Mouse (Mus musculus): ENCODE measurements around the gene Fndc5.

The Fndc5 gene

DNA sequence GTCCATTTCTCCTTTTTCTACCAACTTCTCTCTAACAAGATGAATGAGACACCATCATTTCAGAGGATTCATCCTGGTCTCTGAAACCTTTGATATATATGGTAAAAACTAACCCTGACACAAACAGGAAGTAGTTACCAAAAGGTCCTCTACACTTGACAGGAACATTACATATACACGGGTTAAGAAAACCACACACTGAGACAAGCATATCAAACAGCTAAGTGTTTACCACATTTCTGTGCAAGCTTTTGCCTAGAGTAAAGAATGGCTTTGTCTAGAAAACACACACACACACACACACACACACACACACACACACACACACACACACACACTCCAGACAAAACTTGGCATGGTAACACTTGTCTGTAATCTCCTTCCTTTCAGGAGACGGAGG is 9.6 kb downstream of the Fndc5 start:
- no peak for ATAC-seq (ENCODE audit: low TSS enrichment)

DNA sequence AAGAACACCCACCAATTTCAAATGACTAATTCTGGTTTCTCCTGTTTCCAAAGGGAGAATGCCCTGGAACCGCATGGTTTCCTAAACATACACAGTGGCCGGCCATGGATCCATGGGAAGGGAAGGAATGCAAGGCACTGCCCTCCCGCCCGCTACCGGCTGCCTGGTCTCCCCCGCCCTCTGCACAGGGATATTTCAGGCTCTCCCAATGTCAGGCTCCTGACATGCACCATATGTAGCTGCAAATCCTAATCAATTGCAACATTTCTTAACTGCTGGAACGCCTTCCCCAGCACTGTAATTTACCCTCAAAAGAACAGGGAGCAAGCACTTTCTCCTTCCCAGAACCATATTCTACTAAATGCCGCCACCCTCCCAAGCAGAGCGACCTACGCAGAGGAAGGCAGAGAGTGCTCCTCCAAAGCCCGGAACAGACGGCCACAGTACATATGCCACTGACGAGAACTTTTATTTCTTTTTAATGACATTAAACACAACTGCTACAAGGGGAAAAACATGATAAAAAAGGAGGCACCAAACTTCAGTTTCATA is 10.8 kb downstream of the Fndc5 start:
- ATAC-seq (ENCODE audit: low TSS enrichment), result no peak

DNA sequence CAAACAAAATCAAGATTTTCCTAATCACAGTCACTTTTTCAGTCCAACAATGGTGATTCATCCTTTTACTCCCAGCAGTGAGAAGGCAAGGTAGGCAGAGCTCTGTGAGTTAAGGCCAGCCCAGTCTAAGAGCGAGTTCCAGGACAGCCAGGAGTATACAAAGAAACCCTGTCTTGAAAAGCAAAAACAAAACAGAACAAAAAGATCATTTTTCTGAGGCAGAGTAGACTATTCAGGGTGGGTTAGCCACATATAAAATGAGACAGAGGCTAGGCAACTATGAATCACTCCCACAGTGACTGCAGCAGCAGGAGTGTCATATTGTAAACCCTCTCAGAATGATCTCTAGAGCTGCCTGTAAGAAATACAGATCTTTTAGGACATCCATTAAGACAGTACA is 12.5 kb downstream of the Fndc5 start:
- no peak for ATAC-seq (ENCODE audit: low TSS enrichment)

- no peak for ATAC-seq (ENCODE audit: low TSS enrichment)
Observed at GRCm38 (mm10) chr4:129151276-129151811, 14.5 kb downstream of the Fndc5 start.

- ATAC-seq (ENCODE audit: low TSS enrichment), result no peak
Observed at GRCm38 (mm10) chr4:129157541-129157940, 20.7 kb downstream of the Fndc5 start.

DNA sequence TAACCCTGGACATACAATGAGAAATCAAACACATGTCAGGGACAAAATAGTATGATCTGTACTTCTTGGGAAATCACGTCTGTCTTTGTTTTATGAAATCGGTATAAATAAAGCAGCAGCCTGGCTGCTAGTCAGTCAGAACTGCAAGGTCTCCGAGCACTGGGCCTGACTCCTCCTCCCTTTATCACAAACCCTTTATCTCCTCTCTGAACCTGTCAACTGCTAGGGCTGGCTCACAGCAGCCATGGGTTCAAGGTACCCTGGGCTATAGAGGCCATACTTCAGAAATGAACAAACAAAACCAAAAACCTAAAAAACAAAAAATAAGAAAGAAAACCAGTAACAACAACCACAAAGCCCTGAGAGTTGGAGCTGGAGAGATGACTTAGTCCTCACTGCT is 21.8 kb downstream of the Fndc5 start:
- no peak for ATAC-seq (ENCODE audit: low TSS enrichment)

- ATAC-seq (ENCODE audit: low TSS enrichment), result no peak
Observed at GRCm38 (mm10) chr4:129161076-129161475, 24.3 kb downstream of the Fndc5 start.

DNA sequence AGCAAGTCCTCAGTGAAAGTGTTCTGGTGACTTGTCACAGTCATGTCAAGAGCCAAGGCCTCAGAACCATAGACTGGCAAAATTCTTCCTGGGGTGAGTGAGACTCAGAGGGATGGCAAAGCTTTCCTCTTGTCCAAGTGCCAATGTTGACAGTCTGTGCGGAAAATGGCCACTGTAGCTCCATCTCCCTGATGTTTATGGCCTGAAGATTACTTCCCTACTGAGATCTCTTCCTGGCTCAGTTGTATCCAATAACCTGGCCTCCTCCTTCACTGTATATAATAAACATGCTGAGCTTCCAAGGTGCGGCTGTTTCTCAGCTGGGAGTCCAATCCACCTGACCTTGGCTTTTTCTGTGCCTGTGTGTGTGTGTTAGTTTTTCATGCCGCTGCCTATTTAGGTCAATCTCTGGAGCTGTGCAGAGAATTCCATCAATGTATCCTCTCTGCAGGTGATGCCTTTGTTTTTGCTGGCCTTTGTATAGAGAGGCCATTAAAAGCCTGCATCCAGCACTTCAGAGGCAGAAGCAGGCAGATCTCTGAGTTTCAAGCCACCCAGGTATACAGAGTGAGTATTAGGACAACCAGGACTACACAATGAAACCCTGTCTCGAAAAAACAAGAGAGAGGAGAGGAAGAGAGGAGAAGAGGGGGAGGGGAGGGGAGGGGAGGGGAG is 24.9 kb downstream of the Fndc5 start:
- ATAC-seq (ENCODE audit: low TSS enrichment), result no peak

DNA sequence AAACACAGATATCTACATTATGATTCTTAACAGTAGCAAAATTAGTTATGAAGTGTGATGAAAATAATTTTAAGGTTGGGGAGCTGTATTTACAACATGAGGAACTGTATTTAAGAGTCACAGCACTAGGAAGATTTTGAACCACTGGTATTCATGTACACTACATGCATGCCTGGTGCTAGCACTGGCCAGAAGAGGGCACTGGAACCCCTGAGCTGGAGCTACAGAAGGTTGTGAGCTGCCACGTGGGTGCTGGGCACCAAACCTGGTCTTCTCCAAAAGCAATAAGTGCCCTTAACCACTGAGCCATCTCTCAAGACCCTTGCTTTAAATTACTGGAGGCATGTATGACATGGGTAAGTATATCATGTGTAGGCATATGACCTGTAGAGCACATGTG is 35.7 kb downstream of the Fndc5 start:
- no peak for ATAC-seq (ENCODE audit: low TSS enrichment)

GRCm38 (mm10) chr4:129179560-129179959 is 42.8 kb downstream of the Fndc5 start:
- no peak for ATAC-seq (ENCODE audit: low TSS enrichment)

DNA sequence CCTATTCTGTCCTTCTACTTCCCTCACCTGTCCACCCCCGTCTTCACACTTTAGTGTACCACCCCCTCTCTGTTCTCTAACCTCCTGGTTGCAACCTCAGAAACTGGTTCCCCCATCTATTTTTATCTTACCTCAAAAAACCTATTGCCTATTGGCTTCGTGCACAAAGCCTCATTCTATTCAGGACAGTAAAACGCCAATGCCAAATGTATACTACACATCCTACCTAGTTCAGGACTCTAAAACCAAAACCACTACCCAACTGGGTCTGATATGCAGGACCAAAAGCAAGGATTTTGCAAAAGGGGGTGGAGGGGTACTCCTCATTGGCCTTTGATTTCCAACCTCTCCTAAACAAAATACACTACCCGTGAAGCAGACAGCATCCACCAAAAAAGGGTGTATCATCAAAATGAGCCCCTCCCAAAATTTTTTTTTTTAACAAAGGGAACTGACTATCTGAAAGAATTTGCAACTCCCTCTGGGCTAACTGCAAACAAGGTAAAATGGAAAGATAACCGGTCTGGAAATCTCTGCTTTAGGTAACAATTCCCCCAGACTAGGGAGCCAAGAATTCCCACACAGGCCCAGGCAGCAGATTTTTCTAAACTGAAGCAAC is 51.4 kb downstream of the Fndc5 start:
- ATAC-seq (ENCODE audit: low TSS enrichment), result no peak

DNA sequence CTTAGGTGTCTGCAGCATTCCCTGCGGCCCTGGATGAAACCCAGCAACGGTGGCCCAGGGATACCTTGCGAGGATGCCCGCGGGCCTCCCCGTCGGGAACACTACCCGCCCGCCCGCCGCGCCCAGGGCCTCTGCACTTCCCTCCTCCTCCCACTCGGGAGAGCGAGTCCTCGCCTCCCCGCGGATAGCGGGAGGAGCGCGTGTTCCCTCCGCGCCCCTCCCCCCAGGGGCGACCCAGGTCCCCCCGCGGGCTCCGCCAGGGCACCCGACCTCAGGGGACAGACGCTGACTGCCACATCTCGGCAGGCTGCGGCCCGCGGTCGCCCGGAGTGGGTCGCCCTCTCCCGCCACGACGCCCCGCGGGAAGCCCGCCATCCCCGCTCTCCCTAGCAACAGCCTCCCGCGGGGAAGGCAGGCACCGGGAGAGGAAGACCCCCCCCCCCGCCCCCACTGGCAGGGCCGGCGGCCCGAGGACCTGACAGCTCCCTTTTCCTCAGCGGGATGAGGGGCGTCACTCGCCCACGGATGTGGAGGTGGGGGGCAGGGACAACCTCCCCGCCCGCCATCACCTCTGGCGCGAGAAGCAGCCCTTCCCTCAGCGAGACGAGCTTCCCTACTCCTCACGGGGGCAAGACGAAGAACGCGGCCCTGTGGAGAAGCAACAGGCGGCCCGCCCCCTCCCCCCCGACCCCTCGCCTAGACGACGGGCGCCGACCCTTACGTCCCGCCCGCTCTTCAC is 52.2 kb downstream of the Fndc5 start:
- peak; percentile 26; the same call in 1 of the 2 replicates for ATAC-seq (ENCODE audit: low TSS enrichment)

- ATAC-seq (ENCODE audit: low TSS enrichment), result peak; percentile 92
Observed at GRCm38 (mm10) chr4:129189542-129190519, 53.0 kb downstream of the Fndc5 start, which contains the start of the genes S100pbp and Yars. TSS of gene S100pbp (minus strand) at chr4:129189727. TSS of gene Yars (plus strand) at chr4:129189760.

- no peak for ATAC-seq (ENCODE audit: low TSS enrichment)
Observed at GRCm38 (mm10) chr4:129190538-129190937, 53.7 kb downstream of the Fndc5 start.

GRCm38 (mm10) chr4:129191691-129192090 is 54.9 kb downstream of the Fndc5 start:
- ATAC-seq (ENCODE audit: low TSS enrichment), result no peak

All from frontal cortex, adult (tissue).